Comparison of ENCODE assay signal across 17 mouse cellular contexts in the genomic region with DNA sequence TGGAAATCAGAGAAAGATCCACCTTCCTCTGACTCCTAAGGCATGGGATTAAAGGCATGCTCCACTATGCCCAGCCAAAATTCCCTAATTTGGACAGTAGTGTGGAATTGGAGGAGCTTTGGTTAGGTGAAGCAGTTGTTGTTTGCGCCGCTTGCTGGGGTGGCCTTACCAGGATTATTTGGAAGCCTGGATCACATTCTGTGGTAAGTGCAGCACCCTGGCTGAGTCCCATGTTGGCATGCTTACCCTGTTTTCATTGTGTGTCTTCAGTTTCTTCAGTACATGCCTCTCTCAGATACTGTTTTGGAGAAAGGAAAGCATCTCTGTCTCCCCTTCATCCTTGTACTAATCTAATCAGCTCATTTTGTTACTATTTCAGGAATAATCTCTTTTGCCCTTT. TPM values are rescaled to one million over a fixed set of nuclear protein-coding genes. Genes with fewer than 3 reads are reported as not detected.
A peak's percentile ranks its signal among the peaks of the same experiment; 100 is the strongest.
DNase-seq lines count a peak whose midpoint lies in the region; ATAC-seq and TF ChIP-seq lines count a peak whose summit lies in the region.
"Had no signal": no experiment of that assay in that cellular context is flagged by ENCODE, and none has a peak within 500 bp of the region (broad histone marks: within the 10 kb centered on the region; RNA-seq: fewer than 3 reads in every experiment).

No protein-coding gene starts in this region.

- no peak for TF ChIP-seq EP300 in heart, postnatal 0 days (IDR thresholded peaks at IDR 0.05; ENCODE audit: low read depth)

- ATAC-seq in heart, postnatal 0 days (ENCODE audit: insufficient read depth, low read depth) = no peak
- ATAC-seq: forebrain, embryonic 16.5 days; intestine, embryonic 16.5 days; lung, postnatal 0 days; midbrain, embryonic 15.5 days had no signal

- peak overlapping the region; percentile 86 for H3K27ac ChIP-seq in gastrocnemius, adult 2 months
- H3K27ac ChIP-seq in heart, postnatal 0 days (ENCODE audit: low read depth) = peak overlapping the region; percentile 51
- H3K27ac ChIP-seq in testis, adult 2 months (ENCODE audit: control insufficient read depth, insufficient read depth, low read depth, low read length) = peak overlapping the region; percentile 49; the same call in 1 of the 2 replicates
- H3K27ac ChIP-seq: embryonic facial prominence, embryonic 10.5 days; kidney, embryonic 15.5 days; limb, embryonic 13.5 days; midbrain, embryonic 15.5 days had no signal

- peaks cover 30% of the 10 kb centered on the region for H3K4me1 ChIP-seq in heart, postnatal 0 days (ENCODE audit: control insufficient read depth, insufficient read depth)
- peaks cover 5% of the 10 kb centered on the region for H3K4me1 ChIP-seq in testis, adult 2 months (ENCODE audit: control insufficient read depth, insufficient read depth, low read length)

- H3K4me3 ChIP-seq in gastrocnemius, adult 2 months = peak overlapping the region; percentile 61
- H3K4me3 ChIP-seq in heart, postnatal 0 days (ENCODE audit: low read depth, low read length) = no peak overlapping the region
- no peak overlapping the region for H3K4me3 ChIP-seq in testis, adult 2 months (ENCODE audit: control insufficient read depth, low read depth, low read length)
- H3K4me3 ChIP-seq: embryonic facial prominence, embryonic 10.5 days; kidney, embryonic 15.5 days; limb, embryonic 13.5 days; midbrain, embryonic 15.5 days had no signal

- H3K27me3 ChIP-seq in heart, postnatal 0 days (ENCODE audit: control insufficient read depth, insufficient read depth, low read length) = no peaks in the 10 kb centered on the region
- no peaks in the 10 kb centered on the region for H3K27me3 ChIP-seq in testis, adult 2 months (ENCODE audit: control insufficient read depth, insufficient read depth, low read length)
- H3K27me3 ChIP-seq: CH12.LX; kidney, embryonic 15.5 days; limb, embryonic 13.5 days; midbrain, embryonic 15.5 days had no signal

- peak overlapping the region; percentile 30; the same call in 1 of the 2 replicates for H3K4me2 ChIP-seq in heart, postnatal 0 days (ENCODE audit: low read depth, low read length)
- H3K4me2 ChIP-seq: kidney, embryonic 15.5 days; limb, embryonic 13.5 days; midbrain, embryonic 15.5 days had no signal

- peaks cover 6% of the 10 kb centered on the region; the same call in 1 of the 2 replicates for H3K36me3 ChIP-seq in heart, postnatal 0 days (replicated peaks; ENCODE audit: control insufficient read depth, insufficient read depth, low read length)
- H3K36me3 ChIP-seq in testis, adult 2 months (ENCODE audit: control insufficient read depth, insufficient read depth, low read length) = no peaks in the 10 kb centered on the region
- H3K36me3 ChIP-seq: kidney, embryonic 15.5 days; midbrain, embryonic 15.5 days had no signal

- peak; percentile 67 for DNase-seq in gastrocnemius, adult 2 months
- DNase-seq in gastrocnemius, postnatal 36 days = no peak
- no peak for DNase-seq in heart, postnatal 0 days (ENCODE audit: low spot score)
- DNase-seq in heart, postnatal 14 days = no peak
- DNase-seq in testis, postnatal 14 days (ENCODE audit: low spot score) = no peak
- DNase-seq in urinary bladder, postnatal 10 days (ENCODE audit: low spot score) = no peak
- DNase-seq: cerebellum, adult 18-20 months; thymus, postnatal 25 days had no signal

- intact Hi-C loops in gastrocnemius, adult 2 months (cut with DNase I) = no loop called here
- intact Hi-C loops in gastrocnemius, postnatal 36 days (cut with DNase I) = no loop called here
- intact Hi-C loops in heart, postnatal 14 days (cut with DNase I) = no loop called here

- TF ChIP-seq CTCF in gastrocnemius, adult 2 months (IDR thresholded peaks at IDR 0.05) = no peak
- no peak for TF ChIP-seq CTCF in heart, postnatal 0 days (IDR thresholded peaks at IDR 0.05; ENCODE audit: low read depth)
- TF ChIP-seq CTCF in testis, adult 2 months (IDR thresholded peaks at IDR 0.05; ENCODE audit: control insufficient read depth, insufficient read depth, insufficient replicate concordance, low read depth, low read length) = no peak

- H3K9me3 ChIP-seq in heart, postnatal 0 days (replicated peaks; ENCODE audit: control insufficient read depth, low read length) = no peaks in the 10 kb centered on the region
- H3K9me3 ChIP-seq: embryonic facial prominence, embryonic 10.5 days; kidney, embryonic 15.5 days; limb, embryonic 13.5 days; midbrain, embryonic 15.5 days had no signal

- no peak overlapping the region for H3K9ac ChIP-seq in heart, postnatal 0 days (replicated peaks; ENCODE audit: low read depth, low read length)
- H3K9ac ChIP-seq: kidney, embryonic 15.5 days; limb, embryonic 13.5 days; midbrain, embryonic 15.5 days had no signal

- no peak for TF ChIP-seq POLR2A in testis, adult 2 months (IDR thresholded peaks at IDR 0.05; ENCODE audit: control insufficient read depth, low read depth, low read length)

- 55% methylated on average over 2 of the region's 2 CpGs for WGBS in heart, postnatal 0 days

RNA-seq across cellular contexts. Expression of a gene that starts 4.6 kb away (rescaled TPM):
- 100 to 1,000 TPM in 1 of 2 experiments, 10 to 100 TPM in 1; 88.9 to 152 TPM for total RNA-seq in gastrocnemius, adult 2 months (2021)
- 100 to 1,000 TPM in 1 of 2 experiments, 10 to 100 TPM in 1; 89.2 to 110 TPM for total RNA-seq in gastrocnemius, postnatal 36 days (2021)
- 228 and 244 TPM in 2 replicates for total RNA-seq in heart, postnatal 0 days (2014; rRNA removed; ENCODE audit: low replicate concordance)
- 109 and 123 TPM in 2 replicates for polyA plus RNA-seq in heart, postnatal 0 days (2015; fragmentation: Nextera tagmentation; extraction: Ambion mirVana)
- 100 to 1,000 TPM; 163 to 165 TPM for total RNA-seq in heart, postnatal 14 days (2021)
- polyA plus RNA-seq in testis, adult 2 months (2012; rRNA removed) = 14.1 and 18.3 TPM in 2 replicates

RNA-seq across cellular contexts. Expression of a gene that starts 26.9 kb away (rescaled TPM):
- 10 to 100 TPM; 21.6 to 24.3 TPM for total RNA-seq in gastrocnemius, adult 2 months (2021)
- 10 to 100 TPM; 21.0 TPM for total RNA-seq in gastrocnemius, postnatal 36 days (2021)
- total RNA-seq in heart, postnatal 0 days (2014; rRNA removed; ENCODE audit: low replicate concordance) = 48.2 and 75.3 TPM in 2 replicates
- 21.2 and 22.1 TPM in 2 replicates for polyA plus RNA-seq in heart, postnatal 0 days (2015; fragmentation: Nextera tagmentation; extraction: Ambion mirVana)
- 10 to 100 TPM; 29.0 to 31.9 TPM for total RNA-seq in heart, postnatal 14 days (2021)
- polyA plus RNA-seq in testis, adult 2 months (2012; rRNA removed) = 54.2 and 64.2 TPM in 2 replicates

RNA-seq across cellular contexts. Expression of a gene that starts 27.0 kb away (rescaled TPM):
- total RNA-seq in gastrocnemius, adult 2 months (2021) = 10 to 100 TPM; 48.4 to 53.4 TPM
- total RNA-seq in gastrocnemius, postnatal 36 days (2021) = 10 to 100 TPM; 48.6 to 51.0 TPM
- 38.0 and 65.9 TPM in 2 replicates for total RNA-seq in heart, postnatal 0 days (2014; rRNA removed; ENCODE audit: low replicate concordance)
- 53.7 and 59.5 TPM in 2 replicates for polyA plus RNA-seq in heart, postnatal 0 days (2015; fragmentation: Nextera tagmentation; extraction: Ambion mirVana)
- total RNA-seq in heart, postnatal 14 days (2021) = 10 to 100 TPM; 57.2 to 59.4 TPM
- polyA plus RNA-seq in testis, adult 2 months (2012; rRNA removed) = 24.7 and 28.7 TPM in 2 replicates
